Mouse (Mus musculus) erythroid progenitor cell, adult 5-6 weeks (primary cell): Measurements from ENCODE around the gene I830077J02Rik. TPM values are rescaled to one million over a fixed set of nuclear protein-coding genes. Genes with fewer than 3 reads are reported as not detected.

Source experiments
- total RNA-seq, 2 experiments: library from RNA; stranded (forward) in 1 of 2; stranded (reverse) in 1 of 2; fragments of 150-400 nt in 1 of 2; fragments of 186-747, 209-891 nt in 1 of 2; gene quantifications; 2 replicates each; pipeline versions ENCODE4 v1.2.3 to v1.2.4; 2015 to 2017; ENCODE audit warnings: low replicate concordance in 2 of 2

I830077J02Rik gene
- total RNA-seq, 2 experiments from 2014 or later = 3.4 to 12.2 TPM

Other genes with a start within 250 kb of the I830077J02Rik start
- 21.3 and 28.1 TPM in 2 replicates for gene Ddx20, start 245.1 kb downstream of the I830077J02Rik start, total RNA-seq (2015; ENCODE audit: low replicate concordance)
- gene Ddx20, start 245.1 kb downstream of the I830077J02Rik start, total RNA-seq (2017; ENCODE audit: low replicate concordance) = 25.4 and 33.1 TPM in 2 replicates
- not detected in 2 replicates for gene Inka2, start 228.1 kb downstream of the I830077J02Rik start, total RNA-seq (2015; ENCODE audit: low replicate concordance)
- not detected in 2 replicates for gene Inka2, start 228.1 kb downstream of the I830077J02Rik start, total RNA-seq (2017; ENCODE audit: low replicate concordance)
- gene Rap1a, start 131.3 kb downstream of the I830077J02Rik start, total RNA-seq (2015; ENCODE audit: low replicate concordance) = 157 and 193 TPM in 2 replicates
- 182 and 220 TPM in 2 replicates for gene Rap1a, start 131.3 kb downstream of the I830077J02Rik start, total RNA-seq (2017; ENCODE audit: low replicate concordance)
- gene Adora3, start 61.8 kb downstream of the I830077J02Rik start, total RNA-seq (2015; ENCODE audit: low replicate concordance) = 1.1 TPM in 1 of 2 replicates, not detected in the other
- gene Adora3, start 61.8 kb downstream of the I830077J02Rik start, total RNA-seq (2017; ENCODE audit: low replicate concordance) = not detected in 2 replicates
- not detected in 2 replicates for gene Tmigd3, start 61.8 kb downstream of the I830077J02Rik start, total RNA-seq (2015; ENCODE audit: low replicate concordance)
- gene Tmigd3, start 61.8 kb downstream of the I830077J02Rik start, total RNA-seq (2017; ENCODE audit: low replicate concordance) = not detected in 2 replicates
- 11.5 and 17.6 TPM in 2 replicates for gene Wdr77, start 26.7 kb upstream of the I830077J02Rik start, total RNA-seq (2015; ENCODE audit: low replicate concordance)
- gene Wdr77, start 26.7 kb upstream of the I830077J02Rik start, total RNA-seq (2017; ENCODE audit: low replicate concordance) = 8.7 and 10.1 TPM in 2 replicates
- 263 and 304 TPM in 2 replicates for gene Atp5f1, start 27.4 kb upstream of the I830077J02Rik start, total RNA-seq (2015; ENCODE audit: low replicate concordance)
- gene Atp5f1, start 27.4 kb upstream of the I830077J02Rik start, total RNA-seq (2017; ENCODE audit: low replicate concordance) = 199 and 322 TPM in 2 replicates
- 5.0 and 9.4 TPM in 2 replicates for gene Ovgp1, start 41.0 kb upstream of the I830077J02Rik start, total RNA-seq (2015; ENCODE audit: low replicate concordance)
- 0.30 and 3.9 TPM in 2 replicates for gene Ovgp1, start 41.0 kb upstream of the I830077J02Rik start, total RNA-seq (2017; ENCODE audit: low replicate concordance)
- gene Pifo, start 82.0 kb upstream of the I830077J02Rik start, total RNA-seq (2015; ENCODE audit: low replicate concordance) = not detected in 2 replicates
- not detected in 2 replicates for gene Pifo, start 82.0 kb upstream of the I830077J02Rik start, total RNA-seq (2017; ENCODE audit: low replicate concordance)
- gene Chil5, start 100.2 kb upstream of the I830077J02Rik start, total RNA-seq (2015; ENCODE audit: low replicate concordance) = 6.3 TPM in 1 of 2 replicates, not detected in the other
- gene Chil5, start 100.2 kb upstream of the I830077J02Rik start, total RNA-seq (2017; ENCODE audit: low replicate concordance) = 3.5 TPM in 1 of 2 replicates, not detected in the other
- gene Chia1, start 180.6 kb upstream of the I830077J02Rik start, total RNA-seq (2015; ENCODE audit: low replicate concordance) = not detected in 2 replicates
- gene Chia1, start 180.6 kb upstream of the I830077J02Rik start, total RNA-seq (2017; ENCODE audit: low replicate concordance) = not detected in 2 replicates
- gene Chil3, start 234.9 kb upstream of the I830077J02Rik start, total RNA-seq (2015; ENCODE audit: low replicate concordance) = 518 and 559 TPM in 2 replicates
- gene Chil3, start 234.9 kb upstream of the I830077J02Rik start, total RNA-seq (2017; ENCODE audit: low replicate concordance) = 252 and 257 TPM in 2 replicates